Mouse (Mus musculus): Measurements from ENCODE around the gene Gm28308. TPM values are rescaled to one million over a fixed set of nuclear protein-coding genes. Genes with fewer than 3 reads are reported as not detected.

The Gm28308 gene
- polyA plus RNA-seq, 1 experiment from 2014 or later = not detected

DNA sequence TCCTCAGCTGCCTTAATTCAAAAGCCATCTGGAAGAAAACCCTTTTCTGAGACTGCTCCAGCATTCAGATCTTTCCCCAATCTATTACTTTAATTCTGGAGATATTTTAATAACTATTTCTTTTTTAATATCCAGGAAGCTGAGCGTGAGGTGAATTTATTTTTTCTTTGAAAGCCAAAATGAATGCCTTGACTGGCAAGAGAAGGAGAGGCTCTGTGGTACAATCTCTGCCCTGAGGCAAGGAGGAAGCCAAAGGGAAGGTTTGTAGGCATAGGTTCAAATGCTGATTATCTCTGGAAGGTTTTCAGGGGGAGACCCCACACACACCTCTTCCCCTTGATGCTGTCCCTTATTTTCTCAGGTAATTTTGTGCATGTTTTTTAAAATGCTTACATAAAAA is 46.0 kb downstream of the Gm28308 start:
- H3K9ac ChIP-seq (replicated peaks) = no peak overlapping the region
- no peaks in the 10 kb centered on the region for H3K9me3 ChIP-seq (ENCODE audit: low read length)
- no peak overlapping the region for H3K4me2 ChIP-seq (ENCODE audit: low read depth, low read length)
- peak overlapping the region; percentile 3; the same call in 1 of the 2 replicates for H3K27ac ChIP-seq (ENCODE audit: low read depth)
- no peaks in the 10 kb centered on the region for H3K36me3 ChIP-seq (replicated peaks; ENCODE audit: insufficient read depth, low read length)
- TF ChIP-seq CTCF (IDR thresholded peaks at IDR 0.05; ENCODE audit: low read depth) (no peak), EP300 (IDR thresholded peaks at IDR 0.05; ENCODE audit: low read depth) (no peak)
- no peaks in the 10 kb centered on the region for H3K4me1 ChIP-seq (ENCODE audit: insufficient read depth)
- ATAC-seq = no peak
- peaks cover 96% of the 10 kb centered on the region for H3K27me3 ChIP-seq (ENCODE audit: insufficient read depth, low read length)
- DNase-seq = no peak
- H3K4me3 ChIP-seq (ENCODE audit: low read depth, low read length) = no peak overlapping the region
- WGBS (ENCODE audit: insufficient replicate concordance) = 44% methylated on average over 1 of the region's 1 CpGs

DNA sequence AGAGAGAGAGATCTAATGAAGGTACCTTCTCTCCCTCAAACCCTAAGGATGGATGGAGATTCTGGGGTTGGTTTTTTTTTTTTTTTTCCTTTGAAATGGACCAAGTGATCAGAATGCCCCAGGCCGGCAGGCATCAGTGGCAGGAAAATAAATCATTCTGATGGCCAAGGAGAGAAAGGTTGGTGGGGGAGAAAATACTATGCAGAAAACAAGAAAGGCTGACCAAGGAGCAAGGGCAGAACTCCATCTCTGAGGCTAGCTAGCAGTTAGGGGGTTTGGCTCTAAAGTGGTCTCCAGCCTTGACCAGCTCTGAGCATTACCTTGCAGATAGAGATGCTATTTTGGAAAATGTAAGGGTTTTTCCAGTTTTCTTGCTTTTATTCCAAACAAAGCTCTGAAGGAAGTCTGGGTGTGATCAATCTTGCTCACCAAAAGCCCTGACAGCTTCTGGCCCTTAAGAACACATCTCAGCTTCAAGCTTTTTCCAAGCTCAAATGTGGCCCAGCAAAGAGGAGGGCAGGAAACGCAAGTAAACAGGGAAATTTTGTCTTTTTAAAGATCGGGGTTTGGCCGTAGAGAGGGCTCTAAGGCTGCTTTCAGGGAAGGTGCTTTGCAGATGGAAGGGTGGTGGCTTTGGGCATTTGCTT is 46.6 kb downstream of the Gm28308 start:
- ATAC-seq (no peak), DNase-seq (peak; percentile 4)
- Histone ChIP-seq H3K4me3 (ENCODE audit: low read depth, low read length) (no peak overlapping the region), H3K4me2 (ENCODE audit: low read depth, low read length) (no peak overlapping the region; the same call in 1 of the 2 replicates), H3K27ac (ENCODE audit: low read depth) (peak overlapping the region; percentile 3; the same call in 1 of the 2 replicates), H3K36me3 (replicated peaks; ENCODE audit: insufficient read depth, low read length) (no peaks in the 10 kb centered on the region), H3K4me1 (ENCODE audit: insufficient read depth) (no peaks in the 10 kb centered on the region), H3K27me3 (ENCODE audit: insufficient read depth, low read length) (peaks cover 96% of the 10 kb centered on the region), H3K9me3 (ENCODE audit: low read length) (no peaks in the 10 kb centered on the region), H3K9ac (replicated peaks) (no peak overlapping the region)
- TF ChIP-seq CTCF (IDR thresholded peaks at IDR 0.05; ENCODE audit: low read depth) (no peak), EP300 (IDR thresholded peaks at IDR 0.05; ENCODE audit: low read depth) (no peak)
- 23% methylated on average over 4 of the region's 4 CpGs for WGBS (ENCODE audit: insufficient replicate concordance)

DNA sequence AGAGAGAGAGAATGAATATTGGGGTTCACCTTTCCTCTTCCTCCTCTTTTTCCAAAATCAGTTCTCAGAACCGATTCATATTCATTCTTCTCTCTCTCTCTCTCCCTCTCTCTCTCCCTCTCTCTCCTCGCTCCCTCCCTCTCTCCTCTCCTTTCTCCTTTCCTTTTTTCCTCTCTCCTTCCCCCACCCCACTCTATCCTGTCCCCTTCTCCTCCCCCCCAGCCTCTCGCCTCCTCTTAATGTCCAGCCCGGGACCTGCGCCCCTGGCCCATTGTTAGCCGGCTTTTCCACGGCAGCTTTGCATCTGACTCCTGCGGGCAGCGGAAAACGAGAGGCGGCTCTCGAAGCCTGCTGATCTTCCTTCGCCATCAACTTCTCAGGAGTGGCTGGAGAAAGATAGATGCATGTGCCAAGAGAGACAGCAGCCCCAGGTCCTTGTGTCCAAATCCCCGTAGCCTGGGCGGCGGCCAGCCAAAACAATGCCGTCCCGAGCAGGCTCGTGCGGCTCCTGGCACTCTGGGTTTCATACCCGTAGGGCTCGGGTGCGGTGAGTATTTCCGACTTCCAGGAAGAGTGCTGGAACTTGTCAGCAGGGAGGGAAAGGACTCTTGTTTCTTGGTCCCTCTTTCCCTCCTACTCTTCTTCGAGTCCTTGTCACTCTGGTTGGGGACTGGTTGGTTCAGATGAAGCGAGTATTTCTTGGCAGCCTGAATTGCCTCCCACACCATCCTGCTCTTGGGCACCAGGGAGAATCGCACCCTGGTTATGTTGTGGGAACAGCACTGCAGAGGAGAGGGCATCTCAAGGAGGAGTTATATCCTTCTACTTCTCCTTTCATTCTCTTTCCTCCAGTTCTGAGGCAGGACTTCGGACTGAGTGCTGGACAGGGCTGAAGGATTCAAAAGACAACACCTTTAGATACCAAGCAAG is 47.4 kb downstream of the Gm28308 start:
- DNase-seq (peak; percentile 14), ATAC-seq (no peak)
- no peak for TF ChIP-seq EP300 (IDR thresholded peaks at IDR 0.05; ENCODE audit: low read depth)
- TF ChIP-seq CTCF (IDR thresholded peaks at IDR 0.05; ENCODE audit: low read depth) = no peak
- 10% methylated on average over 28 of the region's 28 CpGs for WGBS (ENCODE audit: insufficient replicate concordance)
- Histone ChIP-seq H3K4me3 (ENCODE audit: low read depth, low read length) (no peak overlapping the region), H3K36me3 (replicated peaks; ENCODE audit: insufficient read depth, low read length) (no peaks in the 10 kb centered on the region), H3K4me2 (ENCODE audit: low read depth, low read length) (peak overlapping the region; percentile 44), H3K9me3 (ENCODE audit: low read length) (no peaks in the 10 kb centered on the region), H3K27me3 (ENCODE audit: insufficient read depth, low read length) (peaks cover 95% of the 10 kb centered on the region), H3K9ac (replicated peaks) (no peak overlapping the region), H3K27ac (ENCODE audit: low read depth) (peak overlapping the region; percentile 39; the same call in 1 of the 2 replicates), H3K4me1 (ENCODE audit: insufficient read depth) (no peaks in the 10 kb centered on the region; the same call in 1 of the 2 replicates)

DNA sequence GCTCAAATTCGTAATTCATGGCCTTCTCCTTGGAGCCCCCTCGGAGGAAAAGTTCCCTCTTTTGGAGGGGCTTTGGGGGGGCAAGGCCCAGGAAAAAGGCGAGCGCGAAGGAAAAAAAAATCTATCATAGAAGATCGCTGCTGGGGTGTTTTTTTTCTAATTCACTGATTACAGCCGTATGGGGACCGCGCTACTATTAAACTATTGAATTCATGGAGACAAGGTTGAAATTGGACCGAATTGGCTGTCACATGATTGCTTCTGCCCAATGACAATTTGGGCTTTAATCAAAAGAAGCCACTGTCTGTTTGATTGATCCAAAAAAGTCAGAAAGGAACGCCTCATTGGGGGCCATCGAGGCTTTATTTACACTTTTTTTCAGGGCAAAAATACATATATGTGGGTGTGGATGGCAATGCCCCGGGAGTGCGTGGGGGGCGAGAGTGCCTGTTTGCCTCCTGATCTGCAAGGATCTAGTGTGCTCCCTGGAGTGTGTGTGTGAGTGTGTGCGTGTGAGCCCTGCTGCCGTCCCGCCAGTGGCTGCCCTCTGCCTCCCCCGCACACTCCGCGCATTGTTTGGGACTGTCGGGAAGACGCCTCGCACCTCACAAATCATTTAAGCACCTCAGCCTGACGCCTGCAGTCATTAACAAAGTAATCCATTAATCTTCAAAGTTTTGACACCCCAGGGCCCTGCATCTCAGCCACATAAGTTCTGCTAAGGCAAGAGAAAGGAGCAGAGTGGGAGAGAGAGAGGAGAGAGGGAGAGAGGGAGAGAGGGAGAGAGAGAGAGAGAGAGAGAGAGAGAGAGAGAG is 48.3 kb downstream of the Gm28308 start, which contains the start of gene Hoxa2:
Hoxa2 (minus strand) TSS at position 206 of the 815 bp plus-strand sequence.
- Histone ChIP-seq H3K27me3 (ENCODE audit: insufficient read depth, low read length) (peaks cover 95% of the 10 kb centered on the region), H3K27ac (ENCODE audit: low read depth) (peak within 1 kb of the TSS; percentile 56), H3K9me3 (ENCODE audit: low read length) (no peaks in the 10 kb centered on the region), H3K36me3 (replicated peaks; ENCODE audit: insufficient read depth, low read length) (no peaks in the 10 kb centered on the region), H3K4me3 (ENCODE audit: low read depth, low read length) (peak within 1 kb of the TSS; percentile 38), H3K4me1 (ENCODE audit: insufficient read depth) (no peaks in the 10 kb centered on the region; the same call in 1 of the 2 replicates), H3K4me2 (ENCODE audit: low read depth, low read length) (peak within 1 kb of the TSS; percentile 55), H3K9ac (replicated peaks) (peak within 1 kb of the TSS; percentile 36)
- 4% methylated on average over 25 of the region's 25 CpGs for WGBS (ENCODE audit: insufficient replicate concordance)
- no peak for DNase-seq
- no peak for ATAC-seq
- no peak for TF ChIP-seq EP300 (IDR thresholded peaks at IDR 0.05; ENCODE audit: low read depth)
- no peak for TF ChIP-seq CTCF (IDR thresholded peaks at IDR 0.05; ENCODE audit: low read depth)

DNA sequence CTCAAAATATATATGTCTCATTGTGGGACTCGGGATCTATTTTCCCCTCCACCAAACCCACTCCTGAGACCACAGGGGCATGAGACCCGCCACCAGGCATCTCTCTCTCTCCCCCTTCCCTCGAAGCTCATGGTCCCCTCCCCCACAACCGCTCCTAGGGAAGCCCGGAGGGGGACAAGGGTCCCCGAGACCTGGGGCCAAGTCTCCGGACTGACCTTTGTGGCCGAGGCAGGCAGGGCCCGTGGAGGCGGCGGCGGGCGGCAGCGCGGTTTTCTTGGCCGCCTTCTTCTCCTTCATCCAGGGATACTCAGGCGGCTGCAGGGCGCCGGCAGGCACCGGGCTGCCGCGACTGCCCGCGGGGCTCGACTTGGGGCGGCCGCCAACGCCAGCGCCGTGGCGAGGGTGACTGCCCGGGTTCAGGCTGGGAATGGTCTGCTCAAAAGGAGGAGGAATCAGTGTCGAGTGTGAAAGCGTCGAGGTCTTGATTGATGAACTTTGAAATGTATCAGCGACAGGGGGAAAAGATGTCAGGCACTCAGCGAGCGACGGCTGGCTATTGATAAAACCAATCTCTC is 49.0 kb downstream of the Gm28308 start:
- no peaks in the 10 kb centered on the region; the same call in 1 of the 2 replicates for H3K4me1 ChIP-seq (ENCODE audit: insufficient read depth)
- H3K36me3 ChIP-seq (replicated peaks; ENCODE audit: insufficient read depth, low read length) = no peaks in the 10 kb centered on the region
- peak overlapping the region; percentile 55 for H3K4me2 ChIP-seq (ENCODE audit: low read depth, low read length)
- WGBS (ENCODE audit: insufficient replicate concordance) = 2% methylated on average over 39 of the region's 39 CpGs
- H3K9me3 ChIP-seq (ENCODE audit: low read length) = no peaks in the 10 kb centered on the region
- peak overlapping the region; percentile 38 for H3K4me3 ChIP-seq (ENCODE audit: low read depth, low read length)
- H3K9ac ChIP-seq (replicated peaks) = peak overlapping the region; percentile 36
- no peak for DNase-seq
- peaks cover 97% of the 10 kb centered on the region for H3K27me3 ChIP-seq (ENCODE audit: insufficient read depth, low read length)
- TF ChIP-seq CTCF (IDR thresholded peaks at IDR 0.05; ENCODE audit: low read depth) (no peak), EP300 (IDR thresholded peaks at IDR 0.05; ENCODE audit: low read depth) (no peak)
- peak overlapping the region; percentile 56 for H3K27ac ChIP-seq (ENCODE audit: low read depth)
- ATAC-seq = no peak
